ENCODE assay signal across 13 mouse cellular contexts in genomic region chr12:107950667-107951179, GRCm38 (mm10). TPM values are rescaled to one million over a fixed set of nuclear protein-coding genes. Genes with fewer than 3 reads are reported as not detected.
DNase-seq lines count a peak whose midpoint lies in the region; ATAC-seq and TF ChIP-seq lines count a peak whose summit lies in the region.
"Had no signal": no experiment of that assay in that cellular context is flagged by ENCODE, and none has a peak within 500 bp of the region (broad histone marks: within the 10 kb centered on the region; RNA-seq: fewer than 3 reads in every experiment).

No protein-coding gene starts in this region.

- H3K4me3 ChIP-seq in kidney, embryonic 15.5 days (replicated peaks): no peak overlapping the region
- no peak overlapping the region for H3K4me3 ChIP-seq in kidney, embryonic 14.5 days (ENCODE audit: low read length)
- no peak overlapping the region for H3K4me3 ChIP-seq in forebrain, embryonic 15.5 days
- H3K4me3 ChIP-seq in myocyte: no peak overlapping the region
- H3K4me3 ChIP-seq: liver, embryonic 12.5 days; neural tube, embryonic 15.5 days had no signal

- H3K27me3 ChIP-seq in kidney, embryonic 15.5 days: no peaks in the 10 kb centered on the region
- no peaks in the 10 kb centered on the region for H3K27me3 ChIP-seq in kidney, embryonic 14.5 days (ENCODE audit: control insufficient read depth, insufficient read depth, low read length)
- no peaks in the 10 kb centered on the region for H3K27me3 ChIP-seq in forebrain, embryonic 15.5 days
- H3K27me3 ChIP-seq in myocyte (ENCODE audit: control insufficient read depth, insufficient read depth, insufficient read length): no peaks in the 10 kb centered on the region
- H3K27me3 ChIP-seq: liver, embryonic 12.5 days; neural tube, embryonic 15.5 days had no signal

- no peaks in the 10 kb centered on the region for H3K79me2 ChIP-seq in myocyte (ENCODE audit: control insufficient read depth, insufficient read depth)

- TF ChIP-seq POLR2A in myocyte (IDR thresholded peaks at IDR 0.05; ENCODE audit: insufficient read length, low read depth): no peak

- peak; percentile 44 for DNase-seq in brain, adult 2 months (ENCODE audit: low read depth, low spot score)
- DNase-seq in gastrocnemius, postnatal 14 days: no peak
- DNase-seq in thymus, postnatal 36 days: no peak
- DNase-seq in ovary, postnatal 14 days (ENCODE audit: low spot score): no peak
- DNase-seq: cerebellum, postnatal 25 days; thymus, postnatal 25 days had no signal

- H3K36me3 ChIP-seq in kidney, embryonic 15.5 days: no peaks in the 10 kb centered on the region
- H3K36me3 ChIP-seq in kidney, embryonic 14.5 days (ENCODE audit: control insufficient read depth, insufficient read depth, low read length): no peaks in the 10 kb centered on the region
- no peaks in the 10 kb centered on the region for H3K36me3 ChIP-seq in forebrain, embryonic 15.5 days
- H3K36me3 ChIP-seq in myocyte (ENCODE audit: control insufficient read depth, insufficient read depth): no peaks in the 10 kb centered on the region
- H3K36me3 ChIP-seq: liver, embryonic 12.5 days; neural tube, embryonic 15.5 days had no signal

- intact Hi-C loops in gastrocnemius, postnatal 14 days (cut with DNase I; ENCODE audit: low total_unique reads): no loop called here

- H3K4me2 ChIP-seq in kidney, embryonic 15.5 days: peak overlapping the region; percentile 18; the same call in 1 of the 2 replicates
- H3K4me2 ChIP-seq in kidney, embryonic 14.5 days (replicated peaks; ENCODE audit: low read depth, low read length): no peak overlapping the region
- H3K4me2 ChIP-seq in forebrain, embryonic 15.5 days (replicated peaks): peak overlapping the region; percentile 40; the same call in 1 of the 2 replicates
- H3K4me2 ChIP-seq in myocyte (ENCODE audit: low read depth): peak overlapping the region; percentile 75
- H3K4me2 ChIP-seq: liver, embryonic 12.5 days; neural tube, embryonic 15.5 days had no signal

- no peak overlapping the region for H3ac ChIP-seq in myocyte (ENCODE audit: control insufficient read depth, insufficient read length)

- no peak for ATAC-seq in kidney, embryonic 15.5 days (replicated peaks; ENCODE audit: low FRiP score)
- ATAC-seq in kidney, embryonic 14.5 days (ENCODE audit: low FRiP score, low TSS enrichment): no peak
- no peak for ATAC-seq in forebrain, embryonic 15.5 days (replicated peaks)
- ATAC-seq: liver, embryonic 12.5 days had no signal

- peaks cover 40% of the 10 kb centered on the region for H3K4me1 ChIP-seq in kidney, embryonic 15.5 days
- peaks cover 23% of the 10 kb centered on the region for H3K4me1 ChIP-seq in kidney, embryonic 14.5 days (ENCODE audit: control insufficient read depth, insufficient read depth, low read length)
- peaks cover 73% of the 10 kb centered on the region for H3K4me1 ChIP-seq in forebrain, embryonic 15.5 days
- H3K4me1 ChIP-seq: liver, embryonic 12.5 days had no signal

- no peaks in the 10 kb centered on the region for H3K9me3 ChIP-seq in kidney, embryonic 15.5 days (replicated peaks)
- H3K9me3 ChIP-seq in kidney, embryonic 14.5 days (ENCODE audit: control insufficient read depth, low read length): no peaks in the 10 kb centered on the region
- no peaks in the 10 kb centered on the region for H3K9me3 ChIP-seq in forebrain, embryonic 15.5 days
- H3K9me3 ChIP-seq: liver, embryonic 12.5 days; neural tube, embryonic 15.5 days had no signal

- no peak overlapping the region for H3K27ac ChIP-seq in kidney, embryonic 15.5 days
- H3K27ac ChIP-seq in kidney, embryonic 14.5 days (ENCODE audit: low read depth, low read length): no peak overlapping the region
- H3K27ac ChIP-seq in forebrain, embryonic 15.5 days (replicated peaks): peak overlapping the region; percentile 66; the same call in 1 of the 2 replicates
- H3K27ac ChIP-seq: liver, embryonic 12.5 days; macrophage; neural tube, embryonic 15.5 days had no signal

- H3K9ac ChIP-seq in kidney, embryonic 15.5 days: no peak overlapping the region
- no peak overlapping the region for H3K9ac ChIP-seq in kidney, embryonic 14.5 days (ENCODE audit: low read depth, low read length)
- 0 out of 2 replicates have a peak overlapping the region, but pooled peaks have one; percentile 11 for H3K9ac ChIP-seq in forebrain, embryonic 15.5 days (replicated peaks)
- H3K9ac ChIP-seq: liver, embryonic 12.5 days; neural tube, embryonic 15.5 days had no signal

- WGBS in kidney, embryonic 15.5 days: 66% methylated on average over 20 of the region's 20 CpGs
- 66% methylated on average over 20 of the region's 20 CpGs for WGBS in kidney, embryonic 14.5 days
- 31% methylated on average over 20 of the region's 20 CpGs for WGBS in forebrain, embryonic 15.5 days

TF ChIP-seq in myocyte, 11 proteins besides CTCF, POLR2A, EP300 and RAD21:
- TF ChIP-seq MYOG (IDR thresholded peaks at IDR 0.05; ENCODE audit: control insufficient read depth in 1 of 3, insufficient read depth in 1 of 3, insufficient read length in 2 of 3, low read depth in 2 of 3): no peak
- no peak for TF ChIP-seq REST (IDR thresholded peaks at IDR 0.05; ENCODE audit: insufficient read depth, insufficient read length)
- no peak for TF ChIP-seq MYOD1 (IDR thresholded peaks at IDR 0.05; ENCODE audit: control insufficient read depth in 1 of 3, insufficient read length in 2 of 3, low read depth in 2 of 3)
- TF ChIP-seq SRF (IDR thresholded peaks at IDR 0.05; ENCODE audit: control insufficient read depth, insufficient read length, low read depth): no peak
- TF ChIP-seq TCF3 (IDR thresholded peaks at IDR 0.05; ENCODE audit: insufficient read length, low read depth): no peak
- no peak for TF ChIP-seq MAX (IDR thresholded peaks at IDR 0.05; ENCODE audit: low read depth)
- TF ChIP-seq CEBPB (IDR thresholded peaks at IDR 0.05; ENCODE audit: insufficient read depth, poor library complexity, severe bottlenecking): no peak
- TF ChIP-seq POLR2AphosphoS2 (IDR thresholded peaks at IDR 0.05; ENCODE audit: insufficient read length, low read depth): no peak
- TF ChIP-seq USF1 (IDR thresholded peaks at IDR 0.05; ENCODE audit: low read depth): no peak
TF ChIP-seq in myocyte: peak in this region for 0.

RNA-seq across cellular contexts. Expression of gene Bcl11b, which starts 52.7 kb away (rescaled TPM):
- polyA plus RNA-seq in kidney, embryonic 15.5 days (2015; fragmentation: Nextera tagmentation; extraction: Ambion mirVana): 3.1 and 3.8 TPM in 2 replicates
- polyA plus RNA-seq in kidney, embryonic 14.5 days (2014; fragmentation: Nextera tagmentation; extraction: Ambion mirVana): 3.5 and 5.3 TPM in 2 replicates
- 109 and 117 TPM in 2 replicates for polyA plus RNA-seq in forebrain, embryonic 15.5 days (2015; fragmentation: Nextera tagmentation; extraction: Ambion mirVana)
- polyA plus RNA-seq in myocyte (2012; fragmentation: generic; extraction: Trizol): not detected
- total RNA-seq in gastrocnemius, postnatal 14 days (2021): under 1 TPM; 0.06 to 0.11 TPM
- polyA plus RNA-seq: macrophage had no signal

Comparison
In these comparisons a context has a peak if more than half of its experiments do, and no peak if none do; other contexts are left out.
1. RNA of gene Bcl11b, which starts 52.7 kb away (polyA plus RNA-seq): 109 to 117 TPM in forebrain, embryonic 15.5 days; 3.1 to 3.8 TPM in kidney, embryonic 15.5 days, 3.5 to 5.3 TPM in kidney, embryonic 14.5 days and not detected in myocyte (single experiment); every median in the first group is over 10 times any median in the second.